Mouse (Mus musculus): ENCODE measurements around the gene Mbd3. TPM values are rescaled to one million over a fixed set of nuclear protein-coding genes. Genes with fewer than 3 reads are reported as not detected.

Gene Mbd3
- polyA plus RNA-seq, 1 experiment from 2014 or later, result 125 TPM

DNA sequence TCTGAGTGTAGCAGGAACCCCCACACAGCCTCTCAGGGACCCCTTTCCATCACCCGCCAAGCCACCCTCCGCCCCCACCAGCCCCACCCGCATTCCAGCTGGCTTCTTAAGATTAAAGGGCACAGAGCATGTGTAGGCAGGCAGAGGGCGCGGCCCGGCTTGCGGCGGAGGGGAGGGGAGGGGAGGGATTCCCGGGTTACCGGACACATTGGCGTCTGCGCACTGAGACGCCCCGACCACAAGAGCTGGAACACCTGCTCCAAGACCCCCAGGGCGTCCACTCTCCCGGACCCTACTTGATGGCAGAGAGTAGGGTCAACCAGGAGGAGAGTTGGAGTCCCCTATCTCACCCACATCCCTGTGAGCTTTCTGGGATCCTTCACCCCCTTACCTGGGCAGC is 54.2 kb downstream of the Mbd3 start:
- no peak for ATAC-seq (ENCODE audit: insufficient number of reproducible peaks, insufficient read depth, low FRiP score, low read depth)
- H3K27me3 ChIP-seq (ENCODE audit: control insufficient read depth, insufficient read depth, low read length), result peaks cover 93% of the 10 kb centered on the region
- H3K4me2 ChIP-seq (ENCODE audit: low read length), result no peak overlapping the region
- no peaks in the 10 kb centered on the region for H3K9me3 ChIP-seq (ENCODE audit: control insufficient read depth, low read length)
- no peak overlapping the region; the same call in 1 of the 2 replicates for H3K9ac ChIP-seq (ENCODE audit: low read length)
- no peaks in the 10 kb centered on the region for H3K36me3 ChIP-seq (ENCODE audit: control insufficient read depth, insufficient read depth, low read length)
- H3K27ac ChIP-seq (replicated peaks in 1 of 2; ENCODE audit: control insufficient read depth in 1 of 2, insufficient read depth in 1 of 2, low read depth in 2 of 2, low read length in 2 of 2), result no peak overlapping the region
- peaks cover 19 to 56% of the 10 kb centered on the region in 2 experiments; a peak in 3 of 4 replicates for H3K4me1 ChIP-seq (ENCODE audit: control insufficient read depth in 2 of 2, insufficient read depth in 2 of 2, low read length in 2 of 2)
- WGBS, result 7% methylated on average over 16 of the region's 16 CpGs
- H3K4me3 ChIP-seq (ENCODE audit: control insufficient read depth in 1 of 2, insufficient read depth in 1 of 2, low read depth in 1 of 2, low read length in 2 of 2), result no peak overlapping the region

- ATAC-seq (ENCODE audit: insufficient number of reproducible peaks, insufficient read depth, low FRiP score, low read depth), result no peak
- Histone ChIP-seq H3K4me2 (ENCODE audit: low read length) (no peak overlapping the region), H3K9ac (ENCODE audit: low read length) (no peak overlapping the region), H3K4me3 (ENCODE audit: control insufficient read depth in 1 of 2, insufficient read depth in 1 of 2, low read depth in 1 of 2, low read length in 2 of 2) (no peak overlapping the region), H3K4me1 (ENCODE audit: control insufficient read depth in 2 of 2, insufficient read depth in 2 of 2, low read length in 2 of 2) (peaks cover 18 to 54% of the 10 kb centered on the region in 2 experiments; a peak in 3 of 4 replicates), H3K36me3 (ENCODE audit: control insufficient read depth, insufficient read depth, low read length) (no peaks in the 10 kb centered on the region), H3K27ac (replicated peaks in 1 of 2; ENCODE audit: control insufficient read depth in 1 of 2, insufficient read depth in 1 of 2, low read depth in 2 of 2, low read length in 2 of 2) (no peak overlapping the region), H3K27me3 (ENCODE audit: control insufficient read depth, insufficient read depth, low read length) (peaks cover 87% of the 10 kb centered on the region), H3K9me3 (ENCODE audit: control insufficient read depth, low read length) (no peaks in the 10 kb centered on the region)
- WGBS, result 22% methylated on average over 9 of the region's 9 CpGs
Measured at GRCm38 (mm10) chr10:80344131-80344661, 55.2 kb downstream of the Mbd3 start.

DNA sequence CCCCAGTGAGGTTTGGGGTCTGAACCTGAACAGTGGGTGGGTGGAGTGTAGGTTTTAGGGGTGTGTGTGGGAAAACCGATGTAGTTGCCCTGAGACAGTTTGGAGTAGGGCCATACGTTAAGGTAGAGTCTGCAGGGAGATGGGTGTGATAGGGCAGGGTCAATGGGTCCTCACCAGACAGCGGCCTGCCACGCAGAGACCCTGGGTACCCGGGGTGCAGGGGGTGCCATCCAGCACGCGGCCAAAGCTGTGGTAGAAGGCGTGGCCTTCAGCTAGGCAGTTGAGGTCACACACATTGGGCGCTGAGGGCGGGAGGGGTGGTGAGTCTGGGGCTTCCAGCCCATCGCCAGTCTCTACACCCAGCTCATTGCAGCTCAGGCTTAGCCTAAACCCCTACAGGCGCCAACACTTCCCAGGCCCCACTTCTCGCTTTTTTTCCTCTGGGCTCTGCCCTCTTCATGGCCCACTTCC is 55.9 kb downstream of the Mbd3 start:
- 37% methylated on average over 13 of the region's 13 CpGs for WGBS
- H3K4me3 ChIP-seq (ENCODE audit: control insufficient read depth in 1 of 2, insufficient read depth in 1 of 2, low read depth in 1 of 2, low read length in 2 of 2), result peak overlapping the region in 1 of 2 experiments; percentile 27; a peak in 2 of 4 replicates
- H3K36me3 ChIP-seq (ENCODE audit: control insufficient read depth, insufficient read depth, low read length), result no peaks in the 10 kb centered on the region
- ATAC-seq (ENCODE audit: insufficient number of reproducible peaks, insufficient read depth, low FRiP score, low read depth), result no peak; the same call in 1 of the 2 replicates
- H3K4me1 ChIP-seq (ENCODE audit: control insufficient read depth in 2 of 2, insufficient read depth in 2 of 2, low read length in 2 of 2), result peaks cover 13 to 47% of the 10 kb centered on the region in 2 experiments; a peak in 3 of 4 replicates
- no peak overlapping the region for H3K27ac ChIP-seq (replicated peaks in 1 of 2; ENCODE audit: control insufficient read depth in 1 of 2, insufficient read depth in 1 of 2, low read depth in 2 of 2, low read length in 2 of 2)
- peak overlapping the region; percentile 59 for H3K4me2 ChIP-seq (ENCODE audit: low read length)
- peaks cover 79% of the 10 kb centered on the region for H3K27me3 ChIP-seq (ENCODE audit: control insufficient read depth, insufficient read depth, low read length)
- H3K9me3 ChIP-seq (ENCODE audit: control insufficient read depth, low read length), result no peaks in the 10 kb centered on the region
- H3K9ac ChIP-seq (ENCODE audit: low read length), result peak overlapping the region; percentile 27; the same call in 1 of the 2 replicates

GRCm38 (mm10) chr10:80342749-80343424 is 56.5 kb downstream of the Mbd3 start:
- Histone ChIP-seq H3K4me3 (ENCODE audit: control insufficient read depth in 1 of 2, insufficient read depth in 1 of 2, low read depth in 1 of 2, low read length in 2 of 2) (peak overlapping the region; percentile 10 to 27; a peak in 3 of 4 replicates), H3K9me3 (ENCODE audit: control insufficient read depth, low read length) (no peaks in the 10 kb centered on the region), H3K36me3 (ENCODE audit: control insufficient read depth, insufficient read depth, low read length) (no peaks in the 10 kb centered on the region), H3K4me2 (ENCODE audit: low read length) (peak overlapping the region; percentile 59), H3K27ac (replicated peaks in 1 of 2; ENCODE audit: control insufficient read depth in 1 of 2, insufficient read depth in 1 of 2, low read depth in 2 of 2, low read length in 2 of 2) (no peak overlapping the region), H3K9ac (ENCODE audit: low read length) (0 out of 2 replicates have a peak overlapping the region, but pooled peaks have one; percentile 8), H3K27me3 (ENCODE audit: control insufficient read depth, insufficient read depth, low read length) (peaks cover 74% of the 10 kb centered on the region), H3K4me1 (ENCODE audit: control insufficient read depth in 2 of 2, insufficient read depth in 2 of 2, low read length in 2 of 2) (peaks cover 12 to 41% of the 10 kb centered on the region in 2 experiments; a peak in 3 of 4 replicates)
- 1% methylated on average over 33 of the region's 33 CpGs for WGBS
- peak; percentile 58 for ATAC-seq (ENCODE audit: insufficient number of reproducible peaks, insufficient read depth, low FRiP score, low read depth)

Small RNA genes lying within 50 kb of the gene (microRNA-seq; reads per million reads assigned to microRNA genes)
- not detected for gene Gm22721

Other genes starting within 250 kb of the Mbd3 start
- gene Cirbp, start 233.6 kb downstream of the Mbd3 start, polyA plus RNA-seq (2014; fragmentation: Nextera tagmentation; extraction: Ambion mirVana), result 79.4 and 80.7 TPM in 2 replicates
- gene 1600002K03Rik, start 226.6 kb downstream of the Mbd3 start, polyA plus RNA-seq (2014; fragmentation: Nextera tagmentation; extraction: Ambion mirVana), result 7.7 and 11.1 TPM in 2 replicates
- gene Efna2, start 220.1 kb downstream of the Mbd3 start, polyA plus RNA-seq (2014; fragmentation: Nextera tagmentation; extraction: Ambion mirVana), result 8.4 and 10.1 TPM in 2 replicates
- gene Mum1, start 173.1 kb downstream of the Mbd3 start, polyA plus RNA-seq (2014; fragmentation: Nextera tagmentation; extraction: Ambion mirVana), result 28.5 and 29.3 TPM in 2 replicates
- gene Ndufs7, start 150.4 kb downstream of the Mbd3 start, polyA plus RNA-seq (2014; fragmentation: Nextera tagmentation; extraction: Ambion mirVana), result 721 and 734 TPM in 2 replicates
- gene Gamt, start 138.5 kb downstream of the Mbd3 start, polyA plus RNA-seq (2014; fragmentation: Nextera tagmentation; extraction: Ambion mirVana), result 60.3 and 61.5 TPM in 2 replicates
- gene Dazap1, start 138.1 kb downstream of the Mbd3 start, polyA plus RNA-seq (2014; fragmentation: Nextera tagmentation; extraction: Ambion mirVana), result 25.0 and 27.5 TPM in 2 replicates
- gene Rps15, start 107.1 kb downstream of the Mbd3 start, polyA plus RNA-seq (2014; fragmentation: Nextera tagmentation; extraction: Ambion mirVana), result 648 and 723 TPM in 2 replicates
- gene Apc2, start 103.6 kb downstream of the Mbd3 start, polyA plus RNA-seq (2014; fragmentation: Nextera tagmentation; extraction: Ambion mirVana), result 0.78 and 1.4 TPM in 2 replicates
- gene 2310011J03Rik, start 79.0 kb downstream of the Mbd3 start, polyA plus RNA-seq (2014; fragmentation: Nextera tagmentation; extraction: Ambion mirVana), result 28.9 and 30.8 TPM in 2 replicates
- 1.4 TPM in 2 replicates for gene Pcsk4, start 70.1 kb downstream of the Mbd3 start, polyA plus RNA-seq (2014; fragmentation: Nextera tagmentation; extraction: Ambion mirVana)
- gene Reep6, start 69.6 kb downstream of the Mbd3 start, polyA plus RNA-seq (2014; fragmentation: Nextera tagmentation; extraction: Ambion mirVana), result 1.4 and 1.6 TPM in 2 replicates
- 6.8 and 7.8 TPM in 2 replicates for gene Adamtsl5, start 51.1 kb downstream of the Mbd3 start, polyA plus RNA-seq (2014; fragmentation: Nextera tagmentation; extraction: Ambion mirVana)
- not detected in 2 replicates for gene Plk5, start 43.1 kb downstream of the Mbd3 start, polyA plus RNA-seq (2014; fragmentation: Nextera tagmentation; extraction: Ambion mirVana)
- gene Mex3d, start 11.9 kb downstream of the Mbd3 start, polyA plus RNA-seq (2014; fragmentation: Nextera tagmentation; extraction: Ambion mirVana), result 3.9 and 6.3 TPM in 2 replicates
- gene Uqcr11, start 7.3 kb upstream of the Mbd3 start, polyA plus RNA-seq (2014; fragmentation: Nextera tagmentation; extraction: Ambion mirVana), result 2,007 and 2,169 TPM in 2 replicates
- 48.6 and 54.0 TPM in 2 replicates for gene Tcf3, start 34.1 kb upstream of the Mbd3 start, polyA plus RNA-seq (2014; fragmentation: Nextera tagmentation; extraction: Ambion mirVana)
- gene Onecut3, start 95.3 kb upstream of the Mbd3 start, polyA plus RNA-seq (2014; fragmentation: Nextera tagmentation; extraction: Ambion mirVana), result not detected in 2 replicates
- gene Atp8b3, start 139.6 kb upstream of the Mbd3 start, polyA plus RNA-seq (2014; fragmentation: Nextera tagmentation; extraction: Ambion mirVana), result 0.08 and 0.09 TPM in 2 replicates
- gene Rexo1, start 162.0 kb upstream of the Mbd3 start, polyA plus RNA-seq (2014; fragmentation: Nextera tagmentation; extraction: Ambion mirVana), result 16.7 and 17.0 TPM in 2 replicates
- 3.5 and 5.0 TPM in 2 replicates for gene Klf16, start 177.8 kb upstream of the Mbd3 start, polyA plus RNA-seq (2014; fragmentation: Nextera tagmentation; extraction: Ambion mirVana)
- gene Abhd17a, start 190.8 kb upstream of the Mbd3 start, polyA plus RNA-seq (2014; fragmentation: Nextera tagmentation; extraction: Ambion mirVana), result 119 and 141 TPM in 2 replicates
- 65.9 and 67.1 TPM in 2 replicates for gene Scamp4, start 203.3 kb upstream of the Mbd3 start, polyA plus RNA-seq (2014; fragmentation: Nextera tagmentation; extraction: Ambion mirVana)
- 2.6 and 3.6 TPM in 2 replicates for gene Adat3, start 203.3 kb upstream of the Mbd3 start, polyA plus RNA-seq (2014; fragmentation: Nextera tagmentation; extraction: Ambion mirVana)
- 0.88 and 1.4 TPM in 2 replicates for gene Gm49322, start 206.5 kb upstream of the Mbd3 start, polyA plus RNA-seq (2014; fragmentation: Nextera tagmentation; extraction: Ambion mirVana)
- gene Csnk1g2, start 223.3 kb upstream of the Mbd3 start, polyA plus RNA-seq (2014; fragmentation: Nextera tagmentation; extraction: Ambion mirVana), result 64.8 and 65.0 TPM in 2 replicates